Mouse (Mus musculus) erythroblast, embryonic 14.5 days (primary cell): ENCODE results near the gene Tmem165. TPM values are rescaled to one million over a fixed set of nuclear protein-coding genes. Genes with fewer than 3 reads are reported as not detected.

ENCODE experiments used
- H3K27me3 ChIP-seq: 2 replicates; pipeline ENCODE4 v1.6.1; 2012; ENCODE audit warnings: inconsistent platforms; ENCODE audit not compliant: control insufficient read depth
- H3K36me3 ChIP-seq: 2 replicates; pipeline ENCODE4 v1.6.1; 2012; ENCODE audit warnings: mild to moderate bottlenecking, inconsistent platforms; ENCODE audit not compliant: control insufficient read depth
- H3K4me1 ChIP-seq: 2 replicates; pipeline ENCODE4 v1.6.1; 2012; ENCODE audit warnings: inconsistent platforms; ENCODE audit not compliant: control insufficient read depth
- H3K4me3 ChIP-seq: replicated peaks from 2 replicates; pipeline ENCODE3; 2012; ENCODE audit warnings: moderate library complexity, mild to moderate bottlenecking, inconsistent platforms
- H3K9me3 ChIP-seq: 2 replicates; pipeline ENCODE4 v1.6.1; 2012; ENCODE audit warnings: low read length, inconsistent platforms, mixed read lengths; ENCODE audit not compliant: control insufficient read depth
- GATA1 ChIP-seq: IDR thresholded peaks from 2 replicates; pipeline ENCODE4 v1.6.1; 2012; ENCODE audit warnings: low read length, inconsistent platforms, mixed read lengths
- TAL1 ChIP-seq: IDR thresholded peaks from 3 replicates; pipeline ENCODE4 v1.6.1; 2012; ENCODE audit warnings: low read length, inconsistent platforms, mixed read lengths
- polyA plus RNA-seq: library from polyadenylated mRNA; stranded (reverse); fragments of >175 nt; gene quantifications from 2 replicates; pipeline ENCODE4 v1.2.3, GENCODE M21; 2012

The Tmem165 gene
- polyA plus RNA-seq, 1 experiment: 4.6 TPM

DNA sequence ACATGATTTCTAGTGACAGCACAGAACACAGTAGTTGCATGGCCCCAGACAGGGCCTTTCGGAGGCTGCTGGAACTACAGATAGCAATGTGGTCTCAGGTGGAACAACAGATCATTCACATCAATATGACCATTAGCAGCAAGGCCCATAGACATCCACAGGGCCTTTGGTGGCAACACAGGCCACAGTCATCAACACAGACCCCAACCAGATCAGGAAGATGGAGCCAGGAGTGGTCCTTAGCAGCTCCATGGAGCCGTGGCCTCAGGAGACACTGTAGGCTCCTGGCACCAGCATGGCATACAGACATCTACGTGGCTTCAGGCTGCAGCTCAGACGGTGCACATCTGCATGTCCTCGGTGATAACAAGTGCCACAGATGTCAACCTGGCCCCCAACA lies 20.8 kb upstream of the Tmem165 start:
- Histone ChIP-seq H3K9me3 (0 out of 2 replicates have a peak, but pooled peaks cover 3% of the 10 kb centered on the region), H3K27me3 (no peaks in the 10 kb centered on the region), H3K4me1 (peaks cover 34% of the 10 kb centered on the region), H3K4me3 (no peak overlapping the region), H3K36me3 (no peaks in the 10 kb centered on the region)
- TF ChIP-seq GATA1 (no peak), TAL1 (no peak)

DNA sequence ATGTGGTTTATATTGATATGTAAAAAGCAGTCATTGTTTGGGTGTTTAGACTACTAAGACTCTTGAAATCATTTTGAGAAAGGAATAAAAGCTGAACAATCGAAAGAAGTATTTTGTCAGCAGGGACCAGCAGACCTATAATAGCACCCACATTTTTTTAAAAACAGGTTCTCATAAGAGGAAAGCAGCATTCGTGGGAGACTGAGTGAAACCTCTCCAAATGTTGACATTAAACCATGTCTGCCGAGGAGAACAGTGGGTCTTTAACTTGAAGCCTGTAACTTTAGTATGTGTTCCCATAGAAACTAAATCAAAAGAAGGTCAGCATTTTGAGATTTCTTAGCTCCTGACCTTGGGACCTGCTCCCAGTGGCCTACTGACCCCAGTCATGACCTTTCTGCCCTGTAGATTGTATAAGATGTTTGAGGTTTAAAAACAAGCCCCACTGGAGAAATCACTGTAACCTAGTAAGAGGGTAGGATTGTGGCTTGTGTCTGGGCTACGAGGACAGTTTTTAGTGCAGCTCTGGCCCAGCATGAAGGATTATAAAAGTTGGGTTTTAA lies 19.8 kb upstream of the Tmem165 start:
- TF ChIP-seq TAL1: no peak
- no peak for TF ChIP-seq GATA1

DNA sequence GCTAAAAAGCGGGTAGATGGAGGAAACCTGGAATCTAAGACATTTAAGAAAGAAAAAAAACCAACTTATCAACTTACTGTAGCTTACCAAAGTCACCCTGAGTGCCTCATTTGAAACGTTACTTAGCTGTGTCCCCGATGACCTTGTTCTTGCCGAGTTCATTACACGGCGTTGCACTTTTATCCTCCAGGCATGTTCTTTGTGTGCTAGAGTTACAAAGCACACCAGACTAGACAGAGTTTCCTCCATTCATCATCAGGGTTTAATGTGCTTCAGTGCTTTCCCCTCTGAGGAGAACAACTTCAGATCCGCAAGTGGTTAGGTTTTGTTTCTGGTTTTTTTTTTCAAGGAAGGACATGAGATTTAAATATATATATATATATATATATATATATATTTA lies 18.9 kb upstream of the Tmem165 start:
- TF ChIP-seq TAL1 (no peak), GATA1 (no peak)
- 0 out of 2 replicates have a peak, but pooled peaks cover 3% of the 10 kb centered on the region for H3K9me3 ChIP-seq
- peaks cover 35% of the 10 kb centered on the region for H3K4me1 ChIP-seq
- no peaks in the 10 kb centered on the region for H3K27me3 ChIP-seq
- no peaks in the 10 kb centered on the region for H3K36me3 ChIP-seq
- no peak overlapping the region for H3K4me3 ChIP-seq

More for the DNA sequence above, 19.8 kb upstream of the Tmem165 start:
- Histone ChIP-seq H3K27me3 (no peaks in the 10 kb centered on the region), H3K4me3 (no peak overlapping the region), H3K9me3 (0 out of 2 replicates have a peak, but pooled peaks cover 3% of the 10 kb centered on the region), H3K4me1 (peaks cover 40% of the 10 kb centered on the region), H3K36me3 (no peaks in the 10 kb centered on the region)

DNA sequence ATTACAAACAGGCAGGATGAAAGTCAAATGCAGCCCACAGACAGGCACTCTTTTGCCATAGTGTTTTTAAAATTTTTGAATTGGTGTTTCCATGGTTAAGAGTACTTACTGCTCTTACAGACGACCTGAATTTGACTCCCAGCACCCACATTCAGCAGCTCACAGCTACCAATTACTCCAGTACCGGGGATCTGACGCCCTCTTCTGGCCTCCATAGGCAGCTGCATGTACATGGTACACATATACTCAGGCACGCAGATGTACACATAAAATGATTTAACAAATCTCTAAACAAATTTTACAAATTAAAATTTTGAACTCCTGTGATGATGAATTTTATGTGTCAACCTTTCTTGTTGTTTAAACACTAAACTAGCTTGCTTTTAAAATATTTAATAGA lies 13.2 kb upstream of the Tmem165 start:
- Histone ChIP-seq H3K4me3 (no peak overlapping the region), H3K36me3 (no peaks in the 10 kb centered on the region), H3K4me1 (peaks cover 6% of the 10 kb centered on the region), H3K9me3 (0 out of 2 replicates have a peak, but pooled peaks cover 3% of the 10 kb centered on the region), H3K27me3 (peaks cover 4% of the 10 kb centered on the region; the same call in 1 of the 2 replicates)
- TF ChIP-seq GATA1 (no peak), TAL1 (no peak)

DNA sequence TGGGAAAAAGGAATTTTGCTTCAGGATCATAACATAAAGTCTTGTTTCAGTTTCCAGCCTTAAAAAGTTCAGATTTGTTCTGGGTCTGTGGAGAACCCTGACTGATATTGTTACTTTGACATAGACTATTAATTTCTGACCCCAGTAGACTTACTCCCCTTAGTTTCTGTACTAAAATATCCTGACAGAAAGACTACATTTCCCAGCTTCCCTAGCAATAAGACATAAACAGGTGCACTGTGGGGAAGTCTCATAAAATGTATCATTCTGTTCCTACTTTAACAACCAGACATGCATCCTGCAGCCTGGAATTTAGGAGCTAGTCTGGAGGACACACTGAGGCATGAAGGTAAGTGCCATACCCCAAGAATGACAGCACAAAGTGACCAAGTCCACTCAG lies 12.6 kb upstream of the Tmem165 start:
- peaks cover 6% of the 10 kb centered on the region for H3K4me1 ChIP-seq
- H3K9me3 ChIP-seq: 0 out of 2 replicates have a peak, but pooled peaks cover 3% of the 10 kb centered on the region
- peaks cover 4% of the 10 kb centered on the region; the same call in 1 of the 2 replicates for H3K27me3 ChIP-seq
- no peaks in the 10 kb centered on the region for H3K36me3 ChIP-seq
- TF ChIP-seq GATA1 (no peak), TAL1 (no peak)
- H3K4me3 ChIP-seq: no peak overlapping the region

DNA sequence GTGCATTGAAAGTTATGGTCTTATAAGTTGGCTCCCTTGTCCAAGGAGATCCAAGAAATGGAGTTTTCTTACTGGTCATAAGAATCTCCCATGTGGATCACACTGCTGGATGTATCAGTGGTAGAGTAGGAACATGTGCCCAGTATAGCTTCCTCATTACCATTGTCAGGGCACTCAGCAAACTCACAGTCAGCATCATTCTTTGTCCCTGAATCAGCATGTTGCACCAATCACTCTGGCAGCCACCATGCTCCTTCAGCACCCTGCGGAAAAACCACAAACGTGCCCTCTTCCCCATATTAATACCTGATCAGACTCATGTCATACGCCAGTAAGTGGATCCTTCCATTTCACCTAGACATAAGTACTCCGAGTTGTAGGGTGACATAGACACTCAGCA lies 8.6 kb upstream of the Tmem165 start:
- H3K4me1 ChIP-seq: peaks cover 6% of the 10 kb centered on the region
- H3K4me3 ChIP-seq: no peak overlapping the region
- H3K27me3 ChIP-seq: peaks cover 18% of the 10 kb centered on the region
- TF ChIP-seq GATA1 (no peak), TAL1 (no peak)
- no peaks in the 10 kb centered on the region for H3K9me3 ChIP-seq
- no peaks in the 10 kb centered on the region for H3K36me3 ChIP-seq

DNA sequence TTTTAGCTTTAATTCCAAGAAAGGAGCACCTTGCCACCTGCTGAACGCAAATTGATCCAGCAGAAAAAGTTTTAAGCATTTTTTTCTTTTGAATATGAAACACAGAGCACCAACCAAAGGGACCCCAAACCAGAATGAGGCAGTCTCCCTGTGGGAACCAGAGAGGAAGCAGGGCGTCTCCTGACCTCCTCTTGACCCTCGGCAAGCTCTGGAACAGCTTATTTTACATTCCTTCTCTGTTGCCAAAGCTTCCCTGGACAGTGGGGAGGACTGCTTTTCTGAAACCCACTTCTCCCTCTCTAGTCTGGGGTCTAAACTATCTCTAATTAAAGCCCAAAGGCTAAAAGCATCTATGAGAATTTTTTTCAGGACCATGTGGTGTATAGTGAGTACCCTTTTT lies 7.3 kb upstream of the Tmem165 start:
- no peak overlapping the region for H3K4me3 ChIP-seq
- no peaks in the 10 kb centered on the region for H3K9me3 ChIP-seq
- no peaks in the 10 kb centered on the region for H3K36me3 ChIP-seq
- peaks cover 6% of the 10 kb centered on the region for H3K4me1 ChIP-seq
- H3K27me3 ChIP-seq: peaks cover 18% of the 10 kb centered on the region
- TF ChIP-seq TAL1 (no peak), GATA1 (no peak)

DNA sequence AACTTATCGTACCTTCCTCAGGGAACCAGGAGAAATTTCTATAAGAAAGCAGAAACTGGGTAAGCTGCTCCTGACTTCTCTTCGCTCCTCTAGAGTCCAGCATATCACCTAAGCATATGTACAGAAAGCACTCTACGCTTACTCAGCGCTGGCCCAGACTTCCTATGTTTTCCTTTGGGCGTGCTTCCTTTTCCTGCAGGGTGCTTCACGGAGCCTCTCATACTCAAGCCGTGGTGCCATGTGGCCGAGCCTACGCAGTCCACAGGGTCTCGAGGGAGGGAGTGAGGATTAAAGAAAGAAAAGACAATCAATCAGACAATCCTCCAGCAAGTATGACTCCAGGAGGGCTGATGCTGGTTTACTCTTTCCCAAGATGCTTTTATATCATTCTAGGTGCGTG lies 6.8 kb upstream of the Tmem165 start:
- H3K4me1 ChIP-seq: peaks cover 6% of the 10 kb centered on the region
- TF ChIP-seq GATA1 (no peak), TAL1 (no peak)

DNA sequence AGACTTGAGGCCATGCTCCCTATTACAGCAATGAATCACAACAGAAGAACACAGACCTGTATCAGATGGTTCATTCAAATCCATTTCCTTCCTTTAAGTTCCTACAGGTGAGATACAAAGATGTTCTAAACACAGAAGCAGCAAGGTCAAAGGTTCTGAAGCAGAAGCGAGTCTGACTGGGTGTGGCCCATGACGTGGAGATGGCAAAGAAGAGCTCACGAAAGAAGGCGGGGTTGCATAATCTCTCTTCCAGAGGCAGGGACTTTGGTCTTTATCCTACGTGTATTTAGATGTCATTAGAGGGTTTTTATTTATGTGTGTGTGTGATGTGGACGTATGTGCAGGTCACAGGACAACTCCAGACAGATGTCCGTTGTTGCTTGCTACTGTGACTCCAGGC lies 6.0 kb upstream of the Tmem165 start:
- Histone ChIP-seq H3K4me3 (no peak overlapping the region), H3K4me1 (peaks cover 9% of the 10 kb centered on the region), H3K36me3 (no peaks in the 10 kb centered on the region), H3K27me3 (peaks cover 22% of the 10 kb centered on the region), H3K9me3 (no peaks in the 10 kb centered on the region)
- TF ChIP-seq TAL1 (no peak), GATA1 (no peak)

More for the DNA sequence above, 6.8 kb upstream of the Tmem165 start:
- Histone ChIP-seq H3K36me3 (no peaks in the 10 kb centered on the region), H3K27me3 (peaks cover 18% of the 10 kb centered on the region), H3K4me3 (no peak overlapping the region), H3K9me3 (no peaks in the 10 kb centered on the region)

DNA sequence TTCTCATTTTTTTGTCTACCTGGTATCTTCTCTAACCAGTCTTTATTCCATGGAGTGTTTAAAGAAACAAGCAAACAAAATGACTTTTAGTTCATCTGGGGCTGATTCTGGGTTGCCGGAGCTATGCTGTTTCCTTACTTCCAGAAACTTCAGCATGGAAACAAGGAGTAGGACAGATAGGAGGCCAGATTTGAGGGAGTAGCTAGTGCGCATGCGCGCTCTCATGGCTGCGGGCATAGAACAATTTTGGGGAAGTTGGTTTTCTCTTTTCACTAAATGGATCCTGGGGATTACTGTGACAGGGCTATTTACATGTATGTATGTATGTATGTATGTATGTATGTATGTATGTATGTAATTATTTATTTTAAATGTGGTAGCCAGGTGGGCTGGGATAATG lies 4.5 kb upstream of the Tmem165 start:
- Histone ChIP-seq H3K27me3 (peaks cover 22% of the 10 kb centered on the region), H3K9me3 (no peaks in the 10 kb centered on the region), H3K4me3 (no peak overlapping the region), H3K4me1 (peaks cover 18% of the 10 kb centered on the region), H3K36me3 (no peaks in the 10 kb centered on the region)
- TF ChIP-seq GATA1 (no peak), TAL1 (no peak)
